Mouse (Mus musculus): ENCODE measurements around the gene Dvl2.
"Not testable (repeated sequence)": the region's sequence is repeated elsewhere in the genome, so short reads cannot be mapped to it uniquely, and the experiment has no call there.

Gene Dvl2

DNA sequence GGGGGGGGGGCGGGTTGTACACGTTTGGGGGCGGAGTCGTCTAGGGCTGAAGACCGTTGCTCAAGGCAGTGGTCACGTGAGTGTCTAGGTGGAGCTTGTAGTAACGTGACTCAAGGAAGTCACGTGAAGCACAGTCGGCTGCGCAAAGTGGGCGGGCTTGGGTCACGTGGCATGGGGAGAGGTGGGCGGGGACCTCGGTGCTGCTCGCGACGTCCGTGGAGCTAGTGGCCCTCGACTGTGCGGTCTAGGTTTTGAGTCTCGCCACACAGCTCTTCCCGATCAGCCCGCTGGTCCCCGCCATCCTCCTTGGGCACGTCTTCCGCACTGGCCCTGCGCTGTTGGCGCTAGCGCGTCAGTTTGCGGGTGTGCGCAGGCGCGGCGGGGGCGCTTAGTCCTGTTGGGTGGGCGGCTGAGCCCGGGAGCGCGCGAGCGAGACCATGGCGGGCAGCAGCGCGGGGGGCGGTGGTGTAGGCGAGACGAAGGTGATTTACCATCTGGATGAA is at the start of gene Dvl2:
Gene Dvl2 (plus strand): TSS at position 200 of the 503 bp plus-strand sequence.
- peak; percentile 96 for DNase-seq (ENCODE audit: low read depth, low spot score)

DNA sequence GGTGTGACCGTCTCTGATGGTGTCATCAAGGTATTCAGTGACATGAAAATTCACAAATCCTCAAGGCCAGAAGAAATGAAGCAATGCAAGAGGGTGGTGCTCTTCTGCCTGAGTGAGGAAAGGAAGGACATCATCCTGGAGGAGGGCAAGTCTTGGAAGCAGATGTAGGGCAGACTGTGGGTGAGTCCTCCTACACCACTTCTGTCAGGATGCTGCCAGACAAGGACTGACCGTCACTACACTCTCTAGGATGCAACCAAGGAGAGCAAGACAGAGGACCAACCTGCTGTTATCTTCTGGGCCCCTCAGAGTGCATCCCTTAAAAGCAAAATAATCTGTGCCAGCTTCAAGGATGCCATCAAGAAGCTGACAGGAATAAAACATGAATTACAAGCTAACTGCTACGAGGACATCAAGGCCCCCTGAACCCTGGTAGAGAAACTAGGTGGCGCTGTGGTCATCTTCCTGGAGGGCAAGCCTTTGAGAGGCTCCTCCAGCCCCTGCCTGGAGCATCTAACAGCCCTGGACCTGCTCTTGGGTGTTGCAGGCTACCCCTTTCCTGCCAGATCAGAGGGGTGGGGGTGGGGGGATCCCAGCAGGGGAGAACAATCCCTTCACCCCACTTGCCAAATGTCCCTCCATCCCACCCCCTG is 49.5 kb upstream of the Dvl2 start:
- no peak for DNase-seq (ENCODE audit: low read depth, low spot score)

DNA sequence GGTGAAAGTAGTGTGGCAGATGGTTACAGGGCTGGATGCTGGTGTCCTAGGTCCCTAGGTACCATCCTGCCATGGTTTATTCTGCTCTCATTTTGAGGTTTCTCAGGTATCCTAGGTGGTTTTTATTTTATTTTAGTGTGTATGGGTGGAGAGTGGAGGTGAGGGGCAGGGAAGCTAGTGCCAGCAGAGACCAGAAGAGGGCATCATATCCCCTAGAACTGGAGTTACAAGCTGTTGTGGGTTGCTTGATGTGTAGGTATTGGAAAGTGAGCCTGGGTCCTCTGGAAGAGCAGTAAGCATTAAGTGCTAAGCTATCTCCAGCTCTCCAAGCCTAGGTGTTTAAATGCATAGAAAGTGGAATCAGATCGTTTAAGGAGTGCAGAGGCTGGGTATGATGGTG is 48.1 kb upstream of the Dvl2 start:
- DNase-seq (ENCODE audit: low read depth, low spot score): no peak

GRCm38 (mm10) chr11:69953267-69953915 is 47.0 kb upstream of the Dvl2 start:
- DNase-seq (ENCODE audit: low read depth, low spot score): no peak

GRCm38 (mm10) chr11:69955618-69956017 is 44.8 kb upstream of the Dvl2 start:
- not testable (repeated sequence) for DNase-seq (ENCODE audit: low read depth, low spot score)

- DNase-seq (ENCODE audit: low read depth, low spot score): no peak
These were observed 44.2 kb upstream of the Dvl2 start for GRCm38 (mm10) chr11:69956218-69956617.

DNA sequence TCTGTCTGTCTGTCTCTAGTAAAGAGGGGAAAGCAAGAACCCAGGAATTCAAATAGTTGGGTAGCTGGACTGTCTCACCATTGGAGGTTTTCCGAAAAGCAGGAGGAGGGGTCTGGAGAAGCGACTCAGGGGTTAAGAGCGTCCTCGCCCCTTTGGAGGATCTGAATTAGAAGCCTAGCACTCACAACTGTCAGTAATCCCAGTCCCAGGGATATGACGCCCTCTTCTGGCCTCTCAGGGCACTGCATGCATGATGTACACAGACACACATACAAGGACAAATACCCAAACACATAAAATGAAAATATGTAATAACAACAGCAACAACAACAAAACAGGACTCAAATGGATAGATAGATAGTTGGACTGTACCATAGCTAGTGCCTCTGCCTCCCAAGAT is 39.8 kb upstream of the Dvl2 start:
- DNase-seq (ENCODE audit: low read depth, low spot score): no peak

DNA sequence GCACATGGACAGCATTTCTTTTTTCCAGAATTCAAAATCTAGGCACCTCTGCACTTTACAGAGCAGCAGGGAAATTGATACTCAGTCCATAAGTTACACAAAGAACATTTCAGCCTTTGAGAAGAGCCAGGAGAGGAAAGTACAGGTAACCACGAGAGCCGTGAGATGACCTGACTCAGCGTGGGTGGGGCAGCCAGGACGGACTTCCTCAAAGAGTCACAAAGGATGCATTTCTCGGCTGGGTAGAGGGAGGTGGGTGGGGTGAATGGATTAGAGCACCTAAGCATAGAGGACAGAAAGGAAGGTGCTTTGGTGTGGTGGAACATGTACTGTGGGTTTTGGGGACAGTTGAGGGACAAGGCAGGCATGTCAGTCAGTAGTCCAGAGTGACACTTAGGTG is 38.6 kb upstream of the Dvl2 start:
- DNase-seq (ENCODE audit: low read depth, low spot score): no peak

GRCm38 (mm10) chr11:69964650-69965270 is 35.6 kb upstream of the Dvl2 start, which contains the start of gene Cldn7:
Gene Cldn7 (plus strand): TSS chr11:69964779.
- DNase-seq (ENCODE audit: low read depth, low spot score): no peak

GRCm38 (mm10) chr11:69965271-69966005 is 35.0 kb upstream of the Dvl2 start:
- peak; percentile 28 for DNase-seq (ENCODE audit: low read depth, low spot score)

DNA sequence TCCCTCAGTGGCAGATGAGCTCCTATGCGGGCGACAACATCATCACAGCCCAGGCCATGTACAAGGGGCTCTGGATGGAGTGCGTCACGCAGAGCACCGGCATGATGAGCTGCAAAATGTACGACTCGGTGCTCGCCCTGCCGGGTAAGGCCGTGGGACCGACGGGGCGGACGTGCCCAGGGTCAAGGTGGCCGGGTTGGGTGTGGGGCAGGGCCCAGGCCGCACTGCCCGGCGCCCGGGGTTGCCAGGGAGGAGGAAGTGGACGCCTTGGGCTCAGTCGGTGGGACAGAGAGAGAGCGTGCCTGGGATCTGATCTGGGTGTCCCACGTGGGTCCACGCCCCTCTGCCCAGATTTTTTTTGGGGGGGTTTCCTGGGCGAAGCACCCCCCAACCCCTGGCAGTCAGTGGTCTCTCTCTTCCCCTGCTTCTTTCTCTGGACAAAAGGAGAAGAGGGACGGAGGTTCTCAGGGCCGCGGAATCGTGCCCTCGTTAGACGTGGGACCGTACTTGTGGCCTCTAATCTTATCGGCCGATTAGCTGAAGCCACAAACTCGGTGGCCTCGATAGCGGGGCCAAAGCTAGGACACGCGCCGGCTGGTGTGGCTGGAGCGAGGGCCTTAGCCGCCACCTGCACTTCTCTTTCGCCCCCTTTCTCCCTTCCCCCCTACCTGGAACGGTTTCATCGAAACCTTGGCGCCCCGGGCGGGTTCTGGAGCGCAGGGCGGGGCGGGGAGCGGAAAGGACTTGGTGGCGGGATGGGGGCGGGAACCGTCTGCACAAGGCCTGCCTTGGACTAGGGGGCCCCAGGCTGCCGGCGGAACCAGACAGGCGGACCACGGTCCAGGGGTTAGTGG is 34.2 kb upstream of the Dvl2 start:
- DNase-seq (ENCODE audit: low read depth, low spot score): peak; percentile 18

DNA sequence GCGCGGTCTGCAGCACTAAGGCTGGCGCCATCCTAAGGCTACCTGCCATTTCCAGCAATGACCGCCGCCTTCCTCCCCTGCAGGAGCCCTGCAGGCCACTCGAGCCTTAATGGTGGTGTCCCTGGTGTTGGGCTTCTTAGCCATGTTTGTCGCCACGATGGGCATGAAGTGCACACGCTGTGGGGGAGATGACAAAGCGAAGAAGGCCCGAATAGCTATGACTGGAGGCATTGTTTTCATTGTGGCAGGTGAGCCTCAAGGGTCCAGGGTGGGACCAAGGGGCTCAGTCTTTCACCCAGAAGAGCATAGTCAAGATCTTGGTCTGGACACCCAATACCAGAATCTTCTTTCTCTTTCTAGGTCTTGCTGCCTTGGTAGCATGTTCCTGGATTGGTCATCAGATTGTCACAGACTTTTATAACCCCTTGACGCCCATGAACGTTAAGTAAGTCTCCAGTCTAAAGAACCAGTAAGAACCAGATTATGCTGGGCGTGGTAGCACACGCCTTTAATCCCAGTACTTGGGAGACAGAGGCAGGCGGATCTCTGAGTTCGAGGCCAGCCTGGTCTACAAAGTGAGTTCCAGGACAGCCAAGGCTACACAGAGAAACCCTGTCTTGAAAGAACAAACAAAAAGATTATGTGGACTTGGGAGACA is 33.4 kb upstream of the Dvl2 start:
- DNase-seq (ENCODE audit: low read depth, low spot score): no peak

- DNase-seq (ENCODE audit: low read depth, low spot score): no peak
These were observed 31.6 kb upstream of the Dvl2 start for GRCm38 (mm10) chr11:69968793-69969192.

GRCm38 (mm10) chr11:69970222-69970621 is 30.2 kb upstream of the Dvl2 start:
- no peak for DNase-seq (ENCODE audit: low read depth, low spot score)

DNA sequence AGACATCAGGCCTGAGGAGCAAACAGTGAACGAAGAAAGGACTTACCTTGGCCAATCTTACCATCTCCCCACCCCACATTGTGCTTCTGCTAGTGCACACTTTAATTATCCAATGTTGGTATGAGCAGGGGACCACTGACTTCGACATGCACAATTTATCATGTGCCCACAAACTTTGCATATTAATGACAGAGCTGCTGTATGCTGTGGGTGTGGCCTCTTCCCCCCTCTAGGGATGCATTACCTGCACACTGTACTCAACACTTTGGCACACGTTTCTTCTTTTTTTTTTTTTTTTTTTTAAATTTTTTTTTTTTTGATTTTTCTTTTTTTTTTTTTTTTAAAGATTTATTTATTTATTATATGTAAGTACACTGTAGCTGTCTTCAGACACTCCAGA is 29.6 kb upstream of the Dvl2 start:
- no peak for DNase-seq (ENCODE audit: low read depth, low spot score)

DNA sequence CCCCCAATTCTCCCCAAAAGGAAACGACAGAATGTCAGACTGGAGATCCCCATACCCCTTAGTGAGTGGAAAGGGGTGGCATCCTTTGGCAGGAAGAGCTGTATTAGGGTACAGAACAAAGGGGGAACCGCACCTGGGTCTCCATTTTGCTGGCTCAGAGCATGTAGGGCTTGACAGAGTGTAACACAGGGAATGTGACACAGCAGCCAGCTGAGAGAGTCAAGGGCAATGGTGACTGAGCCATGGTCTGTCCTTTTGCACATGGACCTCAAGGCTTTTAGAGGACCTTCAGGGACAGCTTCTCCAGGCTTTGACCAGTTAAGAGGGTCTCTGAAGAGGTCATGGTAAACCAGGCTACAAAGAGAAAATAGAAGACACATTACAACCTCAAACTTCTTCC is 25.5 kb upstream of the Dvl2 start:
- DNase-seq (ENCODE audit: low read depth, low spot score): no peak

- no peak for DNase-seq (ENCODE audit: low read depth, low spot score)
These were observed 24.1 kb upstream of the Dvl2 start for GRCm38 (mm10) chr11:69976271-69976670.

DNA sequence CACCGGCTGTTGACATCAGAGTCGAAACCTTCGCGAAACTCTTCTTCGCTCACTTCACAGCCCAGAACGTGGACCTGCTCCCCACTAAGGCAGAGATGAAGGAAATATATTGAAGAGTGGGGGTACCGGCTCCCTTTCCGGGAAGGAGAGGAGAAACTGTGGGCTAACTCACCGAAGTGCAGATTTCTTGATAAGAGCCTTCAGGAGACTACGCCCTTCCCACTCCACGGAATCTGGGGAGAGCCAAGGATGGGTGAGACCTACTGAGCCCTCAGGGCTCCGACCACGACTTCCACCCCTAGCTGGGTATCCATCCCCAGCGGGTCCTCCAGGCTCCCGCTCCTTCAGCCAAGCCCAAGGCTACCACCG is 20.6 kb upstream of the Dvl2 start:
- DNase-seq (ENCODE audit: low read depth, low spot score): no peak

DNA sequence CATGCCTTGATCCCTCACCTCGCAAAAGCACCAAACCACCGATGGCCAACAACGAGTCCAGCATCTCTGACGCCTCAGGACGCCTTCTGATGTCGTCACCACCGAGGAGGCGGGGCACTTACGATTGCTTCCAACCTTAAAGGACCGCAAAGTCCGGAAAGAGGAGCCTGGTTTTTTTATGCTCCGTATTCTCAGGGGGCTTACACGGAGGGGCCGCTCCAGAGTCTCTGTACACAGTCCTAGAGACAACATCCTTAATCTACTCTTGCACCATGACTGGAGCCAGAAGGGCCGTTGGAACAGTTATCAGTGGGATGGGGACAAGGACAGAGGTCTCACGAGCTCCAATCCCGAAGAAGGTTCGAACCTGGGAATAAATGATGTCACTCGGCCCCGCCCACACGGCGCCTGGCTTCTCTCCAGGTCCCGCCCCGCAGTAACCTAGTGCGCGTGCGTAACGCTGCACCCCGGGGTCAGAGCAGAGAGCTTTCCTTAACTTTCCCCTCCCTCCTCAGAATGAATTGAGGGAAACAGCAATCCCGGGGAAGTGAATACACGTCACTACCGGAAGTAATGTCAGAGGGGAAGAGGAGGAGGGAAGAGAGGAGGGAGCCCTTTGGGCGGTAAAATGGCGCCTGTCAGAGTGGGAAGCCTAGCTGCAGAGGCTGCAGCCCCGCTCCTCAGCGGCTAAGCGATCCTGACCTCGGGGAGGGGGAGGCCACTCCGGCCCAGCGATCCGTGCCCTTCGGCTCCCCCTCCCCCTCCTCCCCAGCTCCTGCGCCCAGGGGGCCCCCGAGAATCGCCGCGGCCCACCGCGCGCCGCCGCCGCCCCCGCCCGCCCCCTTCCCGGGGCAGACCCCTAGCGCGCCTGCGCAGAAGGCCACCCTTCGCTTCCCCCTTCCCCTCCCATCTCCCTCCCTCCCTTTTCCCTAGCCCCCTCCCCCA is 19.9 kb upstream of the Dvl2 start:
- DNase-seq (ENCODE audit: low read depth, low spot score): peak; percentile 99

Measured in mesoderm, embryonic 11.5 days (tissue).